Mouse (Mus musculus): ENCODE results near the gene Foxn3. TPM values are rescaled to one million over a fixed set of nuclear protein-coding genes. Genes with fewer than 3 reads are reported as not detected.

Gene Foxn3
- total RNA-seq, 2 experiments from 2014 or later: 58.2 to 106 TPM

- ATAC-seq (replicated peaks; ENCODE audit: low FRiP score, poor library complexity, severe bottlenecking): no peak
These were observed 168.3 kb downstream of the Foxn3 start for GRCm38 (mm10) chr12:99395082-99395481.

GRCm38 (mm10) chr12:99394676-99395075 is 168.7 kb downstream of the Foxn3 start:
- ATAC-seq (replicated peaks; ENCODE audit: low FRiP score, poor library complexity, severe bottlenecking): no peak

- ATAC-seq (replicated peaks; ENCODE audit: low FRiP score, poor library complexity, severe bottlenecking): no peak
These were observed 169.3 kb downstream of the Foxn3 start for GRCm38 (mm10) chr12:99393867-99394630.

GRCm38 (mm10) chr12:99392944-99393866 is 170.2 kb downstream of the Foxn3 start:
- ATAC-seq (replicated peaks; ENCODE audit: low FRiP score, poor library complexity, severe bottlenecking): 0 out of 2 replicates have a peak, but pooled peaks have one; percentile 35

- ATAC-seq (replicated peaks; ENCODE audit: low FRiP score, poor library complexity, severe bottlenecking): peak; percentile 92
These were observed 171.2 kb downstream of the Foxn3 start for GRCm38 (mm10) chr12:99391942-99392880.

GRCm38 (mm10) chr12:99390429-99390828 is 173.0 kb downstream of the Foxn3 start:
- ATAC-seq (replicated peaks; ENCODE audit: low FRiP score, poor library complexity, severe bottlenecking): no peak

- no peak for ATAC-seq (replicated peaks; ENCODE audit: low FRiP score, poor library complexity, severe bottlenecking)
These were observed 174.1 kb downstream of the Foxn3 start for GRCm38 (mm10) chr12:99389244-99389643.

- ATAC-seq (replicated peaks; ENCODE audit: low FRiP score, poor library complexity, severe bottlenecking): no peak
These were observed 177.2 kb downstream of the Foxn3 start for GRCm38 (mm10) chr12:99385897-99386834.

GRCm38 (mm10) chr12:99385073-99385472 is 178.3 kb downstream of the Foxn3 start:
- ATAC-seq (replicated peaks; ENCODE audit: low FRiP score, poor library complexity, severe bottlenecking): no peak

GRCm38 (mm10) chr12:99381317-99381716 is 182.1 kb downstream of the Foxn3 start:
- no peak for ATAC-seq (replicated peaks; ENCODE audit: low FRiP score, poor library complexity, severe bottlenecking)

- ATAC-seq (replicated peaks; ENCODE audit: low FRiP score, poor library complexity, severe bottlenecking): no peak
These were observed 182.5 kb downstream of the Foxn3 start for GRCm38 (mm10) chr12:99380855-99381262.

GRCm38 (mm10) chr12:99380124-99380523 is 183.3 kb downstream of the Foxn3 start:
- ATAC-seq (replicated peaks; ENCODE audit: low FRiP score, poor library complexity, severe bottlenecking): no peak

- ATAC-seq (replicated peaks; ENCODE audit: low FRiP score, poor library complexity, severe bottlenecking): no peak
These were observed 185.1 kb downstream of the Foxn3 start for GRCm38 (mm10) chr12:99378284-99378683.

GRCm38 (mm10) chr12:99377705-99378104 is 185.7 kb downstream of the Foxn3 start:
- no peak for ATAC-seq (replicated peaks; ENCODE audit: low FRiP score, poor library complexity, severe bottlenecking)

- ATAC-seq (replicated peaks; ENCODE audit: low FRiP score, poor library complexity, severe bottlenecking): no peak
These were observed 186.3 kb downstream of the Foxn3 start for GRCm38 (mm10) chr12:99377069-99377468.

GRCm38 (mm10) chr12:99375878-99376454 is 187.4 kb downstream of the Foxn3 start:
- ATAC-seq (replicated peaks; ENCODE audit: low FRiP score, poor library complexity, severe bottlenecking): no peak

- ATAC-seq (replicated peaks; ENCODE audit: low FRiP score, poor library complexity, severe bottlenecking): no peak
These were observed 188.0 kb downstream of the Foxn3 start for GRCm38 (mm10) chr12:99375426-99375825.

- no peak for ATAC-seq (replicated peaks; ENCODE audit: low FRiP score, poor library complexity, severe bottlenecking)
These were observed 189.2 kb downstream of the Foxn3 start for GRCm38 (mm10) chr12:99374099-99374600.
